Mouse (Mus musculus) fat pad, adult 2 months (tissue): ENCODE measurements at regions not wholly inside any gene's neighbourhood (a gene's known extent, or its start where the extent isn't known, plus 50 kb on each side); places are given as distances from the start of the nearest gene placed in this dataset.

ENCODE experiments used
- DNase-seq: peaks from one replicate; pipeline ENCODE4 v3.0.0-alpha.2; 2011; ENCODE audit warnings: low read depth, low spot score; ENCODE audit errors: extremely low read depth

DNA sequence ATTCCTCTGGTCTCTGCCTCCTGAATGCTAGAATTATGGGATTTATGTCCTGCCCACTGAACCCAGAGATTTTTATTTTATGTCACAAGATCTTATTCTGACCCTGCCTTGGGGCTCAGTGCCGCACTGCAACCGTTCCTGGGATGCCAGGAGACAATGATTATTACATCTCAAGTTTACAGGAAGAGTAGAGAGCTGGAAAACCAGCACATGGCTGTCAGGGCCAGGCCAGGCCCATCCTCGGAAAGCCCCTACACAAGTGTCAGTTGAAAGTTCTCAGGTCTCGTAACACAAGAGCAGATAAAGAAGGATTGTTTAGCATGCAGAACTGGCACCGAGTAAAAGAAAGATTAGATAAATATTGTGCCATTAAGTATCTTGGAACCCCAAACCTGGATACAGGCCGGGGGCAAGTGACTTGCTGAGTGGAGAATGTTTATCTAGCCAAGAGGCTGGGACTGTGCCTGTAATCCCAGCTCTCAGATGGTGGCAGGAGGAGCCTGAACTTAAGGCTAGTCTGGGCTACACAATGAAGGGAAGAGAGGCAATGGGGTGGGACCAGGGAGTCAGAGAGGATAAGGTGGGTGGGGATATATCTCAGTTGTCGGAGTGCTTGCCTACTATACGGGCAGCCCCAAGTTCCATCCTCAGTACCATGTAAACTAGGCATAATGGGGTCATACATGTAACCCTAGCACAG lies 132.3 kb downstream of the Cd24a start:
- no peak for DNase-seq

DNA sequence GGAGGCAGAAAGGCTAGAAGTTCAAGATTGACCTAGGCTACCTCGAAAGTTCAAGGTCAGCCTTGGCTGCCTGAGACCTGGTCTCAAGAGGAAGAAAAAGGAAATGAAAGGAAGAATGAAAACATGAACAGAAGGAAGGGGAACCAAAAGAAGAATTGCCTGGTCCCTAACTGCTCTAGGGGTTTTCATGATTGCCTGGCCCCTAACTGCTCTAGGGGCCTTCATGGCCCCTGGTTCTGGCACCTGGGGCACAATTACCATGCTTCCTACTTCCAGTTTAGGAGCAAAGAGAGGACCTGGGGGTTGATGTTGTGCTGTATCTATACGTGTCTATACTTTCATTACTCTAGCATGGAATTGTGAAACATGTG lies 132.8 kb downstream of the Cd24a start:
- DNase-seq = no peak

DNA sequence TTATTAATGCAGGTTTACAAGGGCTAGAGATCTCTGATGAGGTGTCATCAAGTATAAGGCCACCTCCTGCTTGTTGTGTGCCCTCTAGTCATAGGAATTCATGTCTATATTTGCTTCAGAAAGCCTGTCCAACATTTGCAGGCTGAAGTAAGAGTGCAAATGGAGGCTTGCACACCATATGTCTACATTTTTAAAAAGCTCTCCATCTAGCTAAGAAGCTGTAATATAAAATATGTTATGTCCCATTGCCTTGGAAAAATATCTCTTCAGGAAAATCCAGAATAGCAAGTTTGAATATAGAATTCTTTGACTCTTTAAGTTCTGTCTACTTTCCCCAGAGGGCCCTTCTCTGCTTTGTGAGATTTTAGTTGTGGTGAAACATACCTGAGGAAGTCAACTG lies 134.6 kb downstream of the Cd24a start:
- no peak for DNase-seq

DNA sequence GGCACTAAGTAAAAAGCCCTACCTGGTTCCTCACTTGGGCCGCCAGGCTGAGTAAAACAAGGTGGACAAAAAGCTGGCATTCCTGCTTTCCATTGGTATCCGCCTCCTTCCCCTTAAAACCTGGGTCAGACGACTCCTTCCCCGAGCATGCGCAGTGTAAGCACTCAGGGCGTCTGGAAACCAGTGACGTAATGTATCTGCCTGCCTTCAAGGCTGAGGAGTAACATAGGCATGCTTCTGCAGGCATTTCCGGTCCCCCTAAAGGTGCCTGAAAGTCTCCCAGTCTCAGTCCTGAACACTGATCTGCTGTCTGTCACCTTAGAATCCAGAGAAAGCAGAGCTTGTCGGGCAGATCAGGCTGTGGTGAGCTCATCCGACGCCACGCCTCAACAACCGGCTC lies 140.7 kb downstream of the Cd24a start:
- DNase-seq = no peak

DNA sequence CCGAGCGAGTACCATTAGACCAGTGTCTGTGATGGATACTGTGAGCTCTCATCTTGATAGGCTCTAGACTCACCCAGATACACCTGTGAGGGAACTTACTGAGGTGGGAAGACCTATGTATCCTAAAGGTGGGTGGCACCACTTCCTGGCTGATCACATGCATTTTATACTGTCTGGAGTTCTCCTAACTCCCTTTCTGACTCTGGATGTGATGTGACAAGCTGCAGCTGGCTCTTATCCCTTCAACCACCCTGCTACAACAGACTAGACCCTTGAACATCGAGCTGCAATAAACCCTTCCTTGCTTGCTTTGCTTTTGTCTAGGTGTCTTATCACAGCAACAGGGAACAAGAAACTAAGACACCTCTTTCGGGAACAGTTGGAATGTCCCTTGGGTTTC lies 143.3 kb downstream of the Cd24a start:
- DNase-seq = no peak

DNA sequence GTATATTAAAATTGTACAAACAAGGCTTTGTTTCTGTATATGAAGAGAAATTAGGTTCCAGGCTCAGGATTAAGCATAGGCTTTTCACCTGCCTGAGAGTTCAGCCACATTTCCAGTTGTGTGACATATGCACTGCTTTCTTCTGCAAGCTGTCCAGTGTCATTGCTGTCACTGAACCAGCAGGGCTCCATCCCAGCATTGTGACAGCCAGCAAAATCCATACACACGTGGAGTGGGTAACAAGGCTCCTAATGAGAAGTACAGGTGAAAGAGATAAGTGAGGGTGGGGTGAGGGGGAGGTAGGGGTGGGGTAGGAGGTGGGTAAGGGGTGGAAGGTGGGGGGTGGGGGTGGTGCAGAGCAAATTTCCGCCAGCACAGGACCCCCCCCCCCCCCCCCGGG lies 144.1 kb downstream of the Cd24a start:
- no peak for DNase-seq

DNA sequence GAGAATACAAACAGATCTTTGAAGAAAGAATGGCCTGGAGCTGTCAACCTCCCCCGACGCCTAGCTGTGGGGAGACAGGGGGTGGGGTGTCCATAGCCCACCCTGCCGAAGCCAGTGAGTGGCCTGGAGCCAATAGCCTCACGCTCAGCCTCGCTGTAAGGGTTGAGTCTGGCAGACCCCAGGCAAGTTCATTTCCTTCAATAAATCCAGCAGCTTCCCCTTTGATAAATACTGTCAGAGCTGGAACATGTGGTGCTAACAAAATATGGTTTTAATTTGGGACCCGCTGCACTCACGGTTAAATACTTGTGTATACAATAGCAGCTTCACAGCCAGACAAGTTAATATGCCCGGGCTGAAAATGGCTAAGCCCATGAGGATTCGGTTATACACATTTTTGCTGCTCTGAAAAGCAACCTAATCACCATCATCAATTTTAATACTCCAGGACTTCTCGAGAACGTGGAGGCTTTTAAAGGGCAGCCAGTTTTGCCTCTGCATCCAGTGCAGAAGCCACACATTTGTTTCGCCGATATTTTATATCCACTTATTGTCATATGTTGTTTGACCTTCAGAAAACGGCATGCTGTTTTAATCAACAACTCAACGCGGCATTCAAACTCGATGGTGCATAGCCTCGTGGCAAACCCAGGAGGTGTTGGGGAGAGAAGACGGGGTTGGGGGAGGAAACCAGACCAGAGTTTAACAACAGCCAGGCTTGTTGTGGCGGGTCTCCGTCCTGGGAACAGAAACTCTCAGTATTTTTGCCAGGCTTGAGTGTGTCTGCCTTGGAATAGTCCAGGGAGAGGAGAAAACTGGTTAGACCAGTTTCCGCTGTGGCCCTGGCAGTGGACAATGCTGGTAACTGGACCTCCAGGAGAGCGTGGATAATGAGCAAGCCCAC lies 144.9 kb downstream of the Cd24a start:
- no peak for DNase-seq

DNA sequence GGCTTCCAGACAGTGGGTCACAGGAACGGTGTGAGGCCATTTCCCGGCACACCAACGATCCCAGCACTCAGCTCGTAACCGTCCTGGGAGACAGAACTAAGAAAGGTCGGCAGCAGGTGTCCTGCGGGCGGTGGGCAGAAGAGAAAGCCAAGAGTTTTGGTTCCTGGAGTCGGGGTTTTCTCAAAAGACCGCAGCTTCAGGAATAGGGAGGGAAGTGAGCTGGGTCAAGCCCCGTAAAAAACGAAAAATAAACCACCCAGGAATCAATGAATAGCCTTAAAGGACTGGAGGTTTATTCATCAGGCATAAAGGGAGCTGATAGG lies 145.5 kb downstream of the Cd24a start:
- no peak for DNase-seq

DNA sequence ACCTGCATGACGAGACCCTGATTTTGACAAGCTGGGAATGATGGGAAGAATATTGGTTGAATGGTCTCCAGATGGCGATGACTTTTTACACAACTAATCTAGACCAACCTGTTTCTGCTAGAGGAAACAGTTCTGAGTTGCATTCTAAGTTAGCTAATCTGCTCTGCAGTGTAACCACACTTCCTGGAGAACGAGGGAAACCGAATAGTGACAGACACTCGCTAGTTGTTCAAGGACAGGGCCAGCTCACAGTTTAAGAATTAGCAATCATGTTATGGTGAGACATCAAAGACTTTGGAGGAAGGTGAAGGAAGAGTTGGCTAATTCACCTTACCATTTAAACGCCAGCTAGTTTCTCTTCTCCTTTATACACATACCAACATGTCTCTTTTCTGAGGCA lies 149.7 kb downstream of the Cd24a start:
- DNase-seq = no peak

DNA sequence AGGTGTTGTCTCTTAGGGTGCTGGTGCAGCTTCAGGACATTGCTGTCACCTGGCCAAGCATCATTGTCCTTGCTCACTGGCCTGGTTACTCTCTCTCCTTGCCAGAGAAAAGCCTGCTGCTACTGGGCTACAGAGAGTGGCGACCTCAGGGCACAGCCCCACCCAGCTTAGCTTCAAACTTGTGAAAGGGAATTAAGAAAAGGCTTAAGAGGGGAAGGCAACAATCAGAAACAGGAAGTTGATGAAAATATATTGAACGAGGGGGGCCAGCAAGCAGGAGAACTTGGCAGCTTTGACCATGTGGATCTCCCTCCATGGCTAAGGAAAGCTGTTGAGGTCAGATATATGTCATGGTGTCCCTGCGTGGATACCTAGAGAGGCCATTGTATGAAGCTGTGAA lies 151.1 kb downstream of the Cd24a start:
- DNase-seq = no peak

DNA sequence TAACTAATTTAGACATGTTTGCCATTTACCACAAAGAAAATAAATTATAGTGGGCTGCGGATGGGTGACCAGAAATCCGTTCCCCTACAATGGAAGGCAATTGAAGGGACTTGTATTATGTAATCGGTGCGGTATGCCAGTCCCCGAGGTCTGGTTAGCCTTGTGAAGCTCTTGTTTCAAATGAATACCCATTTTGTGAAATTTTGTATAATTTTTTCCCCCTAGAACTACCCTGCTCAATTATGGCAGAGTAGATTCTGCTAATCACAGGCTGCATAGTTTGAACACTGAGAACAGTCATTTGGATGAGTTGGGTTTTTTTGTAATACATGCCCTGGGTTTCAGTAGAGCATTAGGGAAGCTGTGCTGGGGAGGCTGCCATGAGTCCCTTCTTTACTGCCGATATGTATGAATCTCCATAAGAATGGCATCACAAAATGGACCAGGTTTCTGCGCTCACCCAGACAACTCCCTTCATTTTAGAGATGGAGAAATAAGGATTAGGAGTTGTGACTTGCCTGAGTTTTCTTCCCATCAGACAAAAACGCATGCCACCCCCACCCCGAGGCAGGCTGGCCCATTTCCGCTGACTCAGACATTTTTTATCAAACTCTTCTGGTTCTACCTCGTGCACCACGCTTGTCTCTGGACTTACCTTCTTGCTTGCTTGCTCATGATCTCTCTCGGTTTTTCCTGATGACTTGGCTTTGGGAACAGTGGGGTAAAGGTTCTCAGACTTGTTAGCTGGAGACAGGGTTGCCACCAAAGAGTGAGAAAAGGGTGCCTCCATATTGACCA lies 155.7 kb downstream of the Cd24a start:
- no peak for DNase-seq

DNA sequence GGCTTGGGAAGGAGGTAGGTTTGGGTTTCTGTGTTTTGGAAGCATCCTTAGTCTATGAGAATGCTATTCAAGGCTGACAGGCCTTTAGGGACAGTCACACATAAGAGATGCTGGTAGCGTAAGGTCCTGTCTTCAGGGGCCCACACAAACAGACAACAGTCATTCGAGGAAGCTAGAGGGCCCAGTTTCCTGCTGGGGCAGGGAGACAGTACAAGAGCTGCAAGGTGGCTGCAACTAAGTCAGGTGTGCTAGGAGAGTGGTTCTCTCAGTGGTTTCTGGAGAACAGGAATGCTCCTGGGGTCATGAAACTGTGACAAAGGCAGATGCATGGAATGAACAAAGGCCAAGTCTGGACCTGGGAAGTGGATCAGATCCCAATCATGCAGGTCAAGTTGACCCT lies 161.1 kb downstream of the Cd24a start:
- no peak for DNase-seq

DNA sequence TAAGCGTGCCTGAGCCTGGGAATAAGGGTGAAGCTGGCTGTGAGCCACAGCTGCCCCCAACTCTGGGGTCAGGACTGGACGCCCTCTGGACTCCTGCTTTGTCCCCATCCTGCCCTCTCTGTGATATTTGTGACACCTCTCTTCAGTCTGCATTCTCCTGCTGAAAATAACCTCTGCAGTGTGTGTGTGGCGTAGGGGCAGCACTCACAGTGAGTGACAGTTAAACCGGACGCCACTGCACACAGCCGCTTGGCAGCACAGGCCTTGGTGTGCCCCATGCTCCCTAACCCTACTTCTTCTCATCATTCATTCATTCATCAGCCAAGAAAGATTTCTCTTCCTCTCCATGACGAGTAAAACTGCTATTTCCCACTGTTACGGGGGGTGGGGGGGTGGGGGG lies 161.6 kb downstream of the Cd24a start:
- no peak for DNase-seq

DNA sequence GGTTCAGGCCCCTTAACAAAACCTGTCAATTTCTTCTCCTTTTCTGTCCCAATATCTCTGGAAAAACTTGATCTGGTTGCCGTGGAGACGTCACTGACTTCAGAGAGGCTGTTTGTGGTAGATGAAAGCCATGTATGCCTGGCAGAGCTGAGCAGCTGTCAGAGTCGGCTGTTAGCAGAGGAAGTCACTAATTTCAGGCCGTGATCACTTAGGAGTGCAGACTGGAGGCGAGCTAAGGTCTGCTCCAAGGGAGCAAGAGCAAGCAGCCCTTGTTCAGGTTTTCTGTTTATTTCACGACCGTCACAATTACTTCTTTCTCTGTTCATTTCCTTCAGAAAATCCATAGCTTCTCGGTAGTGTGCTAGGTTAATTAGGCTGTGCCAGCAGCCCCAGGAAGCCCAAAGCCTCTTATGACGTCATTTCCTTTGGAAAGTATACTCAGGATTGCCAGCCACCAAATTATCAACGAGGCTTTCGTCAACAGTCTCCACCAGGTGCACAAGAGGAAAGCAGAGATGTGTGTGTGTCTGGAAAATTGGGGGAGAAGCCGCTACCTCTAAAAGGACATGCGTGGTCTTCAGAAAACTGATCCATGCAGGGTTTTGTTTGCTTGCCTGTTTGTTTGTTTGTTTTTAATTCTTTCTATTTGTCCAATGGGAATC lies 161.2 kb downstream of the Qrsl1 start:
- DNase-seq = no peak

DNA sequence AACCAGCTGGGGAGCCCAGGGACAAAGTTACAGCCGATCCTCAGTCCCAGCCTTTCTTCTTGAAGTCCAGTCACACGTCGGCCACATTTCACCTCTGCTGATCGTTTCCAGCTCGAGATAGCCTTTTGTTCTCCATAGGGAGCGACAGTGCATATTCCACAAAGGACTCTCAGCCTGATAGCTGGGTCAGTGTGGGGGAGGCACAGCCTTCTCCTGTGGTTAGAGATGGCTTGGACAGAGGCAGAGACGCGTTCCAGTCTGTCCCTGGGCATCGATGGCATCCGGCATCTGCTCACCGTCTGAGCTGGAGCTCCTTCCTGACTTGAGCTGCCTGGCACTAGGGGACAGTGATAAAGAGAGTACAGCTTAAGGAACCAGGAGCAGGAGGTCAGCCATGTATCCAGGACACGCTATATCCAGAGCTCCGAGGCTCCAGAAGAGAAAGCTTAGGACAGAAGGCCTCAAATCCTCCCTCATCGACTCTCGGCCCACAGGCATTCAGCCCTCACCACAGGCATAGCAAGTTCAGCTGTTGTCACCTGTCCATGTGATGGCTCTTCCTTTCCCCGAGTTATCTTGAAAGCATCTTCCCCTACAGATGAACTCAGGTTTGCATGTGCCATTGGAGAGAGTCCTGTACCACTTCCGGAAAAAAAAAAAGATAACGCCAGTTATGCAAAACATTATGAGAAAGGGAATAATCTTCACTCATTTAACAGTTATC lies 160.0 kb downstream of the Qrsl1 start:
- DNase-seq = no peak

DNA sequence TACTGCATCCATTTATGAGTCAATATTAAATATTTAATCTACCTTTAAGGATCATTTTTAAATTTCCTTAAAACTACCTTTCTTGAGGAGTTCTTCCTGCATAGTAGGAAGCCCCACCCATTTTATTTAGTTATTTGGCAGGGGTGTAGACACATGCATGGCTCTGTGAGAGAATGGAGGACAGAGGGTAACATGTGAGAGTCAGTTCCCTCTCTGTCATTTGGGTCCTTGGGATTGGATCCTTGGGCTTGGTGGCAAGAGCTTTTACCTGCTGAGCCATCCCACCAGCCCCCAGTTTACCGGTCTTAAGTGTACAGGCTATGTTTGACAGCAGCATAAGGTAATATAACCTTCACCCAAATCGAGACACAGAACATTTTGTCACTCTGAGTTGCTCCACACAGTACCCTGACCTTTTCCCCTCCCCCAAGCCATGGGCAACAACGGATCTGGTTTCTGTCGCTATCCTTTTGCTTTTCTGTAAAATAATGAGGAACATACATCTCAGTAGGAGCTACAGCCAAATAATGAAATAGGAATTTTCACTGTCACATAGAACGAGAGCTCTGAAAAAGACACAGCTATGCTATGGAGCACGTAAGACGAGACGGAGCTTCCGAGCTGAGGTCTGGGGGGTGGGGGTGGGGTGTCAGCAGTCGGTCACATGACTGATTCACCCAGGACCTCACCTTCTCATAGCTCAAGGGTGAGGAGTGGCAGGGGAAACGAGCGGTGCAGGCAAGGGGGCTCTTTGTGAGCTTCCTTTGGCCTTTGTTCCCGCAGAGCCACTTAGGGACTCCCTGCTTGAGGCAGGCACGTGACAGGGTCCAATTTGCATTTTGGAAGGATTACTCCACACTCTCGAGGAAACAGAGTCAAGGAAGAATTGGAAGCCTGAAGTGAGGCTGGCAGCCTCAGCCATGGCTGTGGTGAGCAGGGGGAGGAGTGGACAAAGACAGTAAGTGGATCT lies 159.2 kb downstream of the Qrsl1 start:
- DNase-seq = no peak

DNA sequence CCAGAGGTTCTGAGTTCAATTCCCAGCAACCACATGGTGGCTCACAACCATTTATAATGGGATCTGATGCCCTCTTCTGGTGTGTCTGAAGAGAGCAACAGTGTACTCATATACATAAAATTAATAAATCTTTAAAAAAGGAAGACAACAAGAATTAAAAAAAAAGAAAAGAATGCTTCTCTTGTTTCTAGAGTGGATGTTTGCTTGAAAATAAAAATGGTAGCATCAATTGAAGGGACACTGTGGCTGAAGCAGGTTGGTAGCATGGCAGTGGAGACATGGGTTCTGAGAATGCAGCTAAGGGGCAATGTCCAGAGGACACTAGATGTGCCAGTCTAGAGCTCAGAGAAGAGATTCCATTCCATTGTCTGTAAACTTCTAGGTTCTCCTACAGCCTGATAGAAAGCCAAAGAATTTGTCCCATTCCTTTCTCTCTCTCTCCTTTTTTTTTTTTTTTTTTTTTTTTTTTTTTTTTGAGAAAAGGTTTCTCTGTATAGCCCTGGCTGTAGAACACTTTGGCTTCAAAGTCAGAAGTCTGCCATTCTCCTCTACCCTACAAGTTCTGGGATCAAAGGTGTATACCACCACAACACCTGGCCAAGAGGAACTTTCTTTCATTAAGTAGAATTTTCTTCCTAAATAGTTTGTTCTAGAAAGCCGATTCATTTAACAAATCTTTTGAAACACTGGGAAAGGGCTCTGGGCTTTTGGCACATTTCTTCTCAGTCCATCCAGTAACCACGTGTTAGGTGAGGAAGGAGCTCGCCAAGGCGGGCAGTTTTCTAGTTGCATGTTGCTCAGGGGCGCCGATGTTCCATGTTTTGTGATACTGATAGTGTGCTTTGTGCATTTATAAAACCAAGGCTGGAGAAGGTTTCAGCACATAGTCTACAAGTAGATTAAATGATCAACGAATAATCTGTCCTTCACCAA lies 158.1 kb downstream of the Qrsl1 start:
- DNase-seq = no peak

DNA sequence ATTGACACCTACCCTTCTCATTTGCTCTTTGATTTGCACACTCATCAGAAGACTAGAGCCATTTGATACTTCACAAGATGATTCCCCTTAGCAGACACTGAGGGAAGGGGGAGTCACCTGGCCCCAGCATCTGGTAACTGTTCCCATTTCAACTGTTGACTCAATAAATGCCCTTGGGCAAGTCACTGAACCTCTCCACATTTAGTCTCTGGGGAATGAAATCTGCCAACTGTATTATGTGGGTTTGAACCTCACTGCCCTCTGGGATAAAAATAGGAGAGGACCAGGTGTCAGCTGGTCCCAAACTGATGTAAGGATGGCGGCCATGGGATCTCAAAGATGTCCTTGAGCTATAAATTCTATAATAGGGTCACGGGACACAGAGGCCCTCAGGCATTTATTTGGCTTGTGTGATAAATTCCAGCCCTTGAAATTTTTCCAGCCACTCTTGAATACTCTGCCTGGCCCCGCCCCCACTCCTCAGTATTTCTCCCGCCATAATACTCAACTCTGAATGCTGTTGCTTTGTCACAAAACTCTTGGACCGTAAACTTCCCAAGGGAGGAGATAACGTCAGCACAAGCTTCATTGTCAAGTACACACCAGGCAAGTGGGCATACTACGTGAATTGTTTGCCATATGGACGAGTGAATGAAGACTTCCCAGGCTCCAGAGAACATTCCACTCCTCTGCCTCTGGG lies 155.5 kb downstream of the Qrsl1 start:
- DNase-seq = no peak
